Mouse (Mus musculus): ENCODE results near the gene Gm28035. TPM values are rescaled to one million over a fixed set of nuclear protein-coding genes. Genes with fewer than 3 reads are reported as not detected.
A peak's percentile ranks its signal among the peaks of the same experiment; 100 is the strongest.

Gene Gm28035
- polyA plus RNA-seq (2015; fragmentation: Nextera tagmentation; extraction: Ambion mirVana): 0.24 and 0.30 TPM in 2 replicates

DNA sequence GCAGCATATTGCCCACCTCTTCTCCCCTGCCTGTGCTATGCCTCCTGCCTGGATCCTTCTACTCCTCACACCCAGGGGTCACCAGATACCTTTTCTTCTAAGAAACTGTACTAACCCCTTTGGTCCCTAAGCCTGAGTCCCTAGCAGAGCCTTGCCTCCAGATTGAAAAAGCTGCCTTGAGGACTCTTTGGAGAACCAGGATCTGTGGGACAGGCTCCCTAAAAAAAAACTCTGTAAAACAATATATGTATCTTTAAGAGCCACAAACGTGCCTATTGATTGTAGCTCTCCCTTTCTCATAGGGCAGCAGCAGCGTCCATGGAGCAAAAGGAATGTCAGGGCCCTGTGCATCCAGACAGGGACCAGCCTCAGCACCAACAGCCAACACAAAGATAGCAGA, at the start of gene Gm28035:
TSS of gene Gm28035 (plus strand) at position 301 of the 400 bp plus-strand sequence.
- H3K4me1 ChIP-seq (ENCODE audit: control insufficient read depth, insufficient read depth, low read length): peaks cover 38% of the 10 kb centered on the region
- peak within 1 kb of the TSS; percentile 90 for H3K9ac ChIP-seq (ENCODE audit: low read length)
- WGBS: 76% methylated on average over 2 of the region's 2 CpGs
- no peaks in the 10 kb centered on the region for H3K27me3 ChIP-seq (ENCODE audit: control insufficient read depth, insufficient read depth, low read length)
- H3K4me3 ChIP-seq (replicated peaks; ENCODE audit: low read length): peak within 1 kb of the TSS; percentile 84
- peak within 1 kb of the TSS; percentile 83 for H3K4me2 ChIP-seq (ENCODE audit: low read depth, low read length)
- peaks cover 17% of the 10 kb centered on the region for H3K36me3 ChIP-seq (ENCODE audit: control insufficient read depth, insufficient read depth, low read length)
- ATAC-seq (ENCODE audit: insufficient read depth, low FRiP score): no peak
- peak within 1 kb of the TSS; percentile 86; the same call in 1 of the 2 replicates for H3K27ac ChIP-seq (ENCODE audit: low read length)
- H3K9me3 ChIP-seq (replicated peaks; ENCODE audit: control insufficient read depth, low read length): no peaks in the 10 kb centered on the region

DNA sequence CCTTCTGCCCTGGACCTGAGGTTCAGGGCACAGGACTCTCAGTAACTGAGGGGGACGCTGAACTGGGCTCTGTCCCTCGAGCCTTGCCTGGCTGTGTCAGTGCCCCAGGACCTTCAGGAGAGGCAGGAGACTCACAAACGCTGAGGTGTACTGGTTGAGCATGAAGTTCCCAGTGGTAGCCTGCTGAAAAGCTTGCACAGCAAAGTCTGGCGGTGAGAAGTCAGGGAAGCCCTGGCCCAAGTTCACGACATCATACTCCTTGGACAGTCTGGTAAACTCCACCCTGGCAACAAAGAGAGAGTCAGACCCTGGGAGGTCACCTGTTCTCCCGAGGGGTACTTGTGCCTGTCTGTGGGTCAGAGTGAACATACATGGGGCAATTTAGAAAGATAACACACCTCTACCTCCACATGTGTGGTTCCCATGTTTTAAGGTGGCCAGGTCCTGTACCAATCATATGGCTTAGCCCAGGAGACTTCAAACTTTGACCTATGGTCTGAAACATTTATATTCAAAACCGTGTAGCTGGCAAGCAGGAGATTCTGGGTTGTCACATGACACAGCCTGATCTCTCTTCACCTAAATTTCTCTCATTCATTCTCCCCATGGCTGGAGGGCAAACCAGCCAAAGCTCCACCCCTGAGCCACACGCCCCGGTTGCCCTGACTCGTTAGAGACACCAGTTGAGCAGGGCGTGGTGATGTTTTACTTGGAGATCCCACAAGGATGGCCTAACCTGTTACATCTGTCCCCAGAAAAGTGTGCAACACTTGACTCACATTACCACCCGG, 48.4 kb upstream of the Gm28035 start:
- 78% methylated on average over 12 of the region's 12 CpGs for WGBS

DNA sequence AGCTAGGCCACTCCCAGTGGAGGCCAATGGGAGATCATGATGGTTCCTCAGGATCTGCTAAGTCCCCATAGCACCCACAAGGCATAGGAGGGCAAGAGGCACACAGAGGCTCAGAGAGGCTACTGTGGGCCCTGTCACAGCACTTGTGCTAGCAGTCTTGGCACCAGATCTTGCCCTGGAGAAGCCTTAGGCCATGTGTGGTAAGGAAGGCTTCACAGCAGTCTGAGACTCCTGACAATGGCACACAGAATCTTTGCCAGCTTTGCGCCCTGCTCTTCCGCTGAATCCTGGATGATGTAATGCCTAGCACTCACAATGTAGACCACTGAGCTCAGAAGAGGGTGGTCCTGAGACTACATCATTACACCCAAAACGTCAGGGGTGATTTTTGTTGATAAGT, 45.7 kb upstream of the Gm28035 start:
- no peak overlapping the region for H3K9ac ChIP-seq (ENCODE audit: low read length)
- H3K9me3 ChIP-seq (replicated peaks; ENCODE audit: control insufficient read depth, low read length): no peaks in the 10 kb centered on the region
- no peak overlapping the region for H3K4me3 ChIP-seq (replicated peaks; ENCODE audit: low read length)
- H3K4me1 ChIP-seq (ENCODE audit: control insufficient read depth, insufficient read depth, low read length): no peaks in the 10 kb centered on the region
- ATAC-seq (ENCODE audit: insufficient read depth, low FRiP score): no peak
- WGBS: 79% methylated on average over 3 of the region's 3 CpGs
- H3K4me2 ChIP-seq (ENCODE audit: low read depth, low read length): no peak overlapping the region
- H3K27ac ChIP-seq (ENCODE audit: low read length): no peak overlapping the region
- H3K36me3 ChIP-seq (ENCODE audit: control insufficient read depth, insufficient read depth, low read length): no peaks in the 10 kb centered on the region
- no peaks in the 10 kb centered on the region for H3K27me3 ChIP-seq (ENCODE audit: control insufficient read depth, insufficient read depth, low read length)

More for the DNA sequence above, 48.4 kb upstream of the Gm28035 start:
- no peak for ATAC-seq (ENCODE audit: insufficient read depth, low FRiP score)
- Histone ChIP-seq H3K9ac (ENCODE audit: low read length) (no peak overlapping the region), H3K27ac (ENCODE audit: low read length) (no peak overlapping the region), H3K9me3 (replicated peaks; ENCODE audit: control insufficient read depth, low read length) (no peaks in the 10 kb centered on the region), H3K27me3 (ENCODE audit: control insufficient read depth, insufficient read depth, low read length) (no peaks in the 10 kb centered on the region), H3K4me2 (ENCODE audit: low read depth, low read length) (no peak overlapping the region), H3K4me3 (replicated peaks; ENCODE audit: low read length) (no peak overlapping the region), H3K36me3 (ENCODE audit: control insufficient read depth, insufficient read depth, low read length) (no peaks in the 10 kb centered on the region), H3K4me1 (ENCODE audit: control insufficient read depth, insufficient read depth, low read length) (no peaks in the 10 kb centered on the region)

DNA sequence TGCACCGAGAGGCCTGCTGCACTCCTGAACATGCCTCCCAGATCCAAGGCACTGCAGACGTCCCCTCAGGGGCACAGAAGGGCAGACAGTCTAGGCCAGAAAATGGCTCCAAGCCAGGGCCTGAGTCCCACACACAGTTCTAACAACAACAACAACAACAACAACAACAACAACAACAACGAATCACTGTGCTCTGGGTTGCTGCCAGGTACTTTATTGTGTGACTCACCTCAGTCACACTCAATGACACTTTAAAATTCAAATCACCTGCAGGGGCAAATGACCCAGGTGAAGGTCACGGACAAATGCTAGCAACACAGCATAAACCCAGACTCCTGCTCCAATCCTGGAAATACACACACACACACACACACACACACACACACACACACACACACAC, 42.3 kb upstream of the Gm28035 start:
- Histone ChIP-seq H3K4me1 (ENCODE audit: control insufficient read depth, insufficient read depth, low read length) (no peaks in the 10 kb centered on the region), H3K4me2 (ENCODE audit: low read depth, low read length) (no peak overlapping the region), H3K27ac (ENCODE audit: low read length) (no peak overlapping the region), H3K9me3 (replicated peaks; ENCODE audit: control insufficient read depth, low read length) (no peaks in the 10 kb centered on the region), H3K27me3 (ENCODE audit: control insufficient read depth, insufficient read depth, low read length) (no peaks in the 10 kb centered on the region), H3K36me3 (ENCODE audit: control insufficient read depth, insufficient read depth, low read length) (no peaks in the 10 kb centered on the region), H3K4me3 (replicated peaks; ENCODE audit: low read length) (no peak overlapping the region), H3K9ac (ENCODE audit: low read length) (no peak overlapping the region)
- no peak for ATAC-seq (ENCODE audit: insufficient read depth, low FRiP score)
- 62% methylated on average over 4 of the region's 4 CpGs for WGBS

DNA sequence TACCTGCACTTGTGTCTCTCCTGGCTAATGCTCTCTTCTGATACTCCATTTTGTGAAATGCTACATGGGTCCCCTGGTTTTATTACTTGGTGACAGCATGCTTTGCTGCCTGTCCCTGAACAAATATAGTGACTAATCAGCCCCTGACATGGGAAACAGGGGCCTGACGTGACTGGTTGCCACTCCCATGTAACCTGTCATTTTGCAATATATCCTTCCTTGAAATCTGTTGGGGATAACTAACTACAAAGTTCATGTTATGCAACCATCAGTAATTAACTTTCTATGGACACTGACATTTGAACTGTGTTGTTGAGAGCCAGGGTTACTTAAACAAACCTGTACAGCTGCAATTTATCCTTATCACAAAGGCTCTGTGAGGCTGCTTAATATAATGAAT, 40.4 kb upstream of the Gm28035 start:
- 30% methylated on average over 1 of the region's 1 CpGs for WGBS

DNA sequence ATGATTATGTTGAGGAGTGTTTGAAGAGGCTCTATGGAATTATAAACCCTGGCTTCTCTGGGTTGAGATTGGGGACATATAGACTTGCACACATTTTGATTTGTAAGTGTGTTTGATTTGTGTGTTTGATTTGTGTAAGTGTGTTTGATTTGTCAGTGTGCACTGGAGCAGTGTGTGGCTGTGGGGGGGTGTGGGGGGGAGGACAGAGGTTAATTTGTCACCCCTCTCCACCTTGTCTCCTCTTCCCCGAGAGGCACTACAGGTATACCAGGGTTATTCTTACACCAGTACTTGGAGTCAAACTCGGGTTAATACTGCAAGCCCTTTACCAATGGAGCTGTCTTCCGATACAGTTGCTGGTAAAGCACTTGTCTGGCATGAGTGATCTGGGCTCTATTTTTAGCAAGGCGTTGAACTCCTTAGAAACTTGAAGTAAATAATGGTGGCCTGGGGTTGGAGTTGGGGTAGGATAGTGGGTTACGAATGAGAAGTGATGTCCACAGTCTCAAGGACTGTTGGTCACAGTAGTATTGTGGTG, 39.9 kb upstream of the Gm28035 start:
- Histone ChIP-seq H3K9me3 (replicated peaks; ENCODE audit: control insufficient read depth, low read length) (no peaks in the 10 kb centered on the region), H3K4me2 (ENCODE audit: low read depth, low read length) (no peak overlapping the region), H3K36me3 (ENCODE audit: control insufficient read depth, insufficient read depth, low read length) (no peaks in the 10 kb centered on the region), H3K27me3 (ENCODE audit: control insufficient read depth, insufficient read depth, low read length) (no peaks in the 10 kb centered on the region), H3K4me1 (ENCODE audit: control insufficient read depth, insufficient read depth, low read length) (peaks cover 7% of the 10 kb centered on the region), H3K9ac (ENCODE audit: low read length) (no peak overlapping the region), H3K27ac (ENCODE audit: low read length) (peak overlapping the region; percentile 84), H3K4me3 (replicated peaks; ENCODE audit: low read length) (no peak overlapping the region)
- ATAC-seq (ENCODE audit: insufficient read depth, low FRiP score): no peak
- WGBS: 56% methylated on average over 5 of the region's 5 CpGs

More for the DNA sequence above, 40.4 kb upstream of the Gm28035 start:
- ATAC-seq (ENCODE audit: insufficient read depth, low FRiP score): peak; percentile 81
- Histone ChIP-seq H3K36me3 (ENCODE audit: control insufficient read depth, insufficient read depth, low read length) (no peaks in the 10 kb centered on the region), H3K9me3 (replicated peaks; ENCODE audit: control insufficient read depth, low read length) (no peaks in the 10 kb centered on the region), H3K4me2 (ENCODE audit: low read depth, low read length) (no peak overlapping the region), H3K9ac (ENCODE audit: low read length) (no peak overlapping the region), H3K27ac (ENCODE audit: low read length) (peak overlapping the region; percentile 84), H3K4me3 (replicated peaks; ENCODE audit: low read length) (no peak overlapping the region), H3K27me3 (ENCODE audit: control insufficient read depth, insufficient read depth, low read length) (no peaks in the 10 kb centered on the region), H3K4me1 (ENCODE audit: control insufficient read depth, insufficient read depth, low read length) (peaks cover 7% of the 10 kb centered on the region)

DNA sequence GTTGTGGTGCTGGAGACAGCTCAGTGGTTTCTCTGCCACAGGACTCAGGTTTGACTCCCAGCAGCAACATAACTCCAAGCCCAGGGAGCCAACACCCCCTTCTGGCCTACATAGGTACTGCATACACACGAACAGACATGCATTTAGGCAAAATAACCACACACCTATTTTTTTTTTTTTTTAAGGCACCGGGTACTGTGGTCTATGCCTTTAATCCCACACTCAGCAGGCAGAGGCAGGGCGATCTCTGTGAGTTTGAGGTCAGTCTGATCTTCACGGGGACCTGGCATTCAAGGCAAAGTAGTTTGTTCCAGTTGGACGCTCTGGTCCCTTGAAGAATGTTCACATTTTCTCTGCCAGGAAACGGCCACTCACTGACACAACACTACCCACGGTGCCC, 36.9 kb upstream of the Gm28035 start:
- Histone ChIP-seq H3K36me3 (ENCODE audit: control insufficient read depth, insufficient read depth, low read length) (no peaks in the 10 kb centered on the region), H3K9me3 (replicated peaks; ENCODE audit: control insufficient read depth, low read length) (no peaks in the 10 kb centered on the region), H3K4me2 (ENCODE audit: low read depth, low read length) (no peak overlapping the region), H3K27ac (ENCODE audit: low read length) (no peak overlapping the region), H3K4me3 (replicated peaks; ENCODE audit: low read length) (no peak overlapping the region), H3K4me1 (ENCODE audit: control insufficient read depth, insufficient read depth, low read length) (peaks cover 12% of the 10 kb centered on the region), H3K27me3 (ENCODE audit: control insufficient read depth, insufficient read depth, low read length) (no peaks in the 10 kb centered on the region), H3K9ac (ENCODE audit: low read length) (no peak overlapping the region)
- ATAC-seq (ENCODE audit: insufficient read depth, low FRiP score): no peak
- 74% methylated on average over 7 of the region's 7 CpGs for whole genome bisulfite sequencing

DNA sequence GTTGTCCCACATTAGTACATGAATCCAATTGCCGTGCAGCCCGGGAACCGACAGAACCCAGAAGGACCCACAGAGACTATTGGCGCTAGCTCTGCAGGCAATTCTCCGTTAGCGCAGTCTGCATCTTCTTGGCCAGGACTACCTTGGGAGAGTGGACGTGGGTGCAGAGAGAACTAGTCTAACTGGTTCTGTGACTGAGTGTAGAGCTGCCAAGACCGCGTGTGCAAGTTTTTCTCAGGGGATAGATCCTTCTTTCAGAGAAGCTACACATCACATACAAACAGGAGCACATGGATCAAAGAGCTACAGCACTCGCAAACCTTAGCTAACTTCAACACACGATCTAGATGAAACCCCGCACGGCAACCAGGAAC, 35.1 kb upstream of the Gm28035 start:
- peak overlapping the region; percentile 72 for H3K4me3 ChIP-seq (replicated peaks; ENCODE audit: low read length)
- peak; percentile 81 for ATAC-seq (ENCODE audit: insufficient read depth, low FRiP score)
- peaks cover 12% of the 10 kb centered on the region for H3K4me1 ChIP-seq (ENCODE audit: control insufficient read depth, insufficient read depth, low read length)
- 1% methylated on average over 13 of the region's 13 CpGs for whole genome bisulfite sequencing
- H3K36me3 ChIP-seq (ENCODE audit: control insufficient read depth, insufficient read depth, low read length): no peaks in the 10 kb centered on the region
- peak overlapping the region; percentile 65 for H3K4me2 ChIP-seq (ENCODE audit: low read depth, low read length)
- peak overlapping the region; percentile 90 for H3K27ac ChIP-seq (ENCODE audit: low read length)
- no peaks in the 10 kb centered on the region for H3K9me3 ChIP-seq (replicated peaks; ENCODE audit: control insufficient read depth, low read length)
- H3K9ac ChIP-seq (ENCODE audit: low read length): peak overlapping the region; percentile 75
- no peaks in the 10 kb centered on the region for H3K27me3 ChIP-seq (ENCODE audit: control insufficient read depth, insufficient read depth, low read length)

DNA sequence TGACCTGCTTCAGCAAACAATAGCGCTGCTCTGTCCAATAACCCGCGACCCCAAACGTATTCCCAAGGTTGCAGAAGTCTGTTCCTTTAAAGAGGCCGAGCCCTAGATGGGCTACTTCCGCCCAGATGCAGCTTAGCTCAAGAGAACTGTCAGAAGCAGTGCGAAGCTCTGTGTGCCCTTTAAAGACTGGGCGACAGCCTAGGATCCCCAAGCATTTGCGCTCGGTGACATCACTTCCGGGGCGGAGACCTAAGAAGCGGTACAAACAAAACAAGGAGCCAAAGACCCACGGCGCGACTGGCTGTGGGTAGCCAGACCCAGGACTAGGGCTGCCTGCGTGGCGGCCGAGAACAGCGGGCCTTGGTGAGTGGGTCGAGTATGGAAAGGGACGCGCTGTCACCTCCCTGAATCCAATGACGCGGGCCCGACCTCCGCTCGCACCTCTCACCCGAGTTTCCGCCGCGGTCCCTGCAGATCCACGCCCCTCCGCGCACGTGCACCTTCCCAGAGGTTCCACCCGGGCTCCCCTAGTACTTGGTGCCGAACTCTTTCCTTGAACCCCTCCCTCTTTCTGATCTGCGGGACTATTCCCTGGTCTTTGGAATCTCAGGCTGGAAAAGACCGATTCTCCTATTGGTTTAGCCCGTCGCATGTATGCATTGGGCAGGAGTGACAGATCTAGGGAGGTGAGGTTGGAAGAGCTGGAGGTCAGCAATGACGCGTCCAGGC, 34.6 kb upstream of the Gm28035 start, which contains the start of gene Kyat1:
TSS of gene Kyat1 (minus strand) at position 219 of the 729 bp plus-strand sequence.
- Histone ChIP-seq H3K4me1 (ENCODE audit: control insufficient read depth, insufficient read depth, low read length) (peaks cover 12% of the 10 kb centered on the region), H3K4me3 (replicated peaks; ENCODE audit: low read length) (peak within 1 kb of the TSS; percentile 72), H3K9me3 (replicated peaks; ENCODE audit: control insufficient read depth, low read length) (no peaks in the 10 kb centered on the region), H3K27ac (ENCODE audit: low read length) (peak within 1 kb of the TSS; percentile 90), H3K36me3 (ENCODE audit: control insufficient read depth, insufficient read depth, low read length) (no peaks in the 10 kb centered on the region), H3K9ac (ENCODE audit: low read length) (peak within 1 kb of the TSS; percentile 75), H3K27me3 (ENCODE audit: control insufficient read depth, insufficient read depth, low read length) (no peaks in the 10 kb centered on the region), H3K4me2 (ENCODE audit: low read depth, low read length) (peak within 1 kb of the TSS; percentile 65)
- WGBS: under 1% methylated on average over 44 of the region's 44 CpGs
- ATAC-seq (ENCODE audit: insufficient read depth, low FRiP score): peak; percentile 93
